Mouse (Mus musculus) small intestine, adult 2 months (tissue): ENCODE results near the gene Ankrd33. TPM values are rescaled to one million over a fixed set of nuclear protein-coding genes. Genes with fewer than 3 reads are reported as not detected.
A peak's percentile ranks its signal among the peaks of the same experiment; 100 is the strongest.

Experiments
- H3K27ac ChIP-seq: fragments of 200-500 bp; 2 replicates; pipeline ENCODE4 v1.5.1; 2012; ENCODE audit warnings: low read depth, low read length, control low read depth, inconsistent platforms; ENCODE audit not compliant: insufficient read depth
- H3K27me3 ChIP-seq: fragments of 200-500 bp; 2 replicates; pipeline ENCODE4 v1.6.1; 2012; ENCODE audit warnings: mild to moderate bottlenecking, moderate library complexity, low read length, inconsistent platforms; ENCODE audit not compliant: control insufficient read depth, insufficient read depth
- H3K36me3 ChIP-seq: fragments of 200-500 bp; 2 replicates; pipeline ENCODE4 v1.6.1; 2012; ENCODE audit warnings: mild to moderate bottlenecking, low read length, control low read depth, inconsistent platforms; ENCODE audit not compliant: control insufficient read depth, insufficient read depth
- H3K4me1 ChIP-seq: fragments of 200-500 bp; 2 replicates; pipeline ENCODE4 v1.6.1; 2012; ENCODE audit warnings: low read length, inconsistent platforms, mixed read lengths; ENCODE audit not compliant: control insufficient read depth, insufficient read depth, insufficient read length
- H3K4me3 ChIP-seq: fragments of 200-500 bp; 2 replicates; pipeline ENCODE4 v1.5.1; 2012; ENCODE audit warnings: low read depth, mild to moderate bottlenecking, control low read depth, inconsistent platforms, low read length, moderate library complexity
- CTCF ChIP-seq: fragments of 200-500 bp; IDR thresholded peaks from 2 replicates; pipeline ENCODE4 v1.5.1; 2012; ENCODE audit warnings: low read depth, mild to moderate bottlenecking, control low read depth, inconsistent platforms, low read length, moderate library complexity, mixed read lengths; ENCODE audit not compliant: insufficient replicate concordance, insufficient read length; ENCODE audit errors: extremely low read depth
- POLR2A ChIP-seq: fragments of 200-500 bp; IDR thresholded peaks from 2 replicates; pipeline ENCODE4 v1.6.1; 2012; ENCODE audit warnings: low read depth, mild to moderate bottlenecking, control low read depth, inconsistent platforms, low read length, moderate library complexity
- WGBS: fragments of 180-500 bp; shearing (Covaris S2); methylation state at CpG from one replicate; pipeline ENCODE4 v1.1.7; 2018; 5-methylcytosine and 5-hydroxymethylcytosine counted together
- polyA plus RNA-seq: library from polyadenylated mRNA; depleted of rRNA; stranded (reverse); fragments of >200 nt; gene quantifications from 2 replicates; pipeline ENCODE4 v1.2.3, GENCODE M21; 2012

Ankrd33 gene
- polyA plus RNA-seq, 1 experiment, result not detected

DNA sequence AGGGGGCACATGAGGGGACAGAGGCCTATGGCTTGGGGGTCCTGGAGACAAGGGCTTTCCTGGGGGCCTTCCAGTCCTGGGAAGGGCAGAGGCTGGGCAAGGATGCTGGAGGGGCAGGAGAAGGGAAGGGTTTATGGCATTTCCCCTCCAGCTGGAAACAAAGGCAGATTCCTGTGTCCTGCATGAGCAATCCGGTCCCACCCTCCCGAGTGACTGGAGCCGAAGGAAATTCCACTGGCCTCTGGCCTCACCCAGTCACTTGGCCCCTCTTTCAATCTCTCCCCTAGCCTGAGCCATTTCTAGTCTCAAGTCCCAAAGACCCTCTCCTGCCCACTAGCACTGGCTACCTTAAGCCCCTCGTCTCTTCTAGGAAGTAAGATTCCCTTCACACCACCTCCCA is 7.6 kb downstream of the Ankrd33 start:
- Histone ChIP-seq H3K27me3 (no peaks in the 10 kb centered on the region), H3K4me1 (no peaks in the 10 kb centered on the region; the same call in 1 of the 2 replicates), H3K27ac (no peak overlapping the region), H3K36me3 (no peaks in the 10 kb centered on the region), H3K4me3 (no peak overlapping the region)
- 75% methylated on average over 4 of the region's 4 CpGs for WGBS
- TF ChIP-seq POLR2A (no peak), CTCF (no peak)

DNA sequence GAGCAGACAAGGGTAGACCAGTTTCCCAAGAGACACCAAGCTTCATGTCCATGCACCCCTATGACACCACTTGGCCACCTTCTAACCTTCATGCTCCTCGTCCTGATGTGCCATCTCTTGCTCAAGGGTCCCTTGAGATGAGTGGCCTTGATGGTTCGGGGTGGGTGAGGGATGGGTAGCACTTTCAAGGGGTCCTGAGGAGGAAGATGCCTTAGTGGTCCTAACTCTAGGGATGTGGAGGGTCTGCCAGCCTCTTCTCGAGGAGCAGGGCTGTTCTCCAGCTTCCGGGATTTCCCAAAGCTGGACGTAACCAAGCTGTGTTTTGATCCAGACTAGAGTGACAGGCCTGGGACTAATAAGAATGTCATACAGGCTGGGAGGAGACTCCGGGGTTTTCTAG is 10.0 kb downstream of the Ankrd33 start:
- Histone ChIP-seq H3K4me1 (peaks cover 4% of the 10 kb centered on the region), H3K27me3 (peaks cover 16% of the 10 kb centered on the region), H3K27ac (no peak overlapping the region), H3K4me3 (no peak overlapping the region), H3K36me3 (no peaks in the 10 kb centered on the region)
- no peak for TF ChIP-seq POLR2A
- TF ChIP-seq CTCF, result no peak
- WGBS, result 87% methylated on average over 6 of the region's 6 CpGs

DNA sequence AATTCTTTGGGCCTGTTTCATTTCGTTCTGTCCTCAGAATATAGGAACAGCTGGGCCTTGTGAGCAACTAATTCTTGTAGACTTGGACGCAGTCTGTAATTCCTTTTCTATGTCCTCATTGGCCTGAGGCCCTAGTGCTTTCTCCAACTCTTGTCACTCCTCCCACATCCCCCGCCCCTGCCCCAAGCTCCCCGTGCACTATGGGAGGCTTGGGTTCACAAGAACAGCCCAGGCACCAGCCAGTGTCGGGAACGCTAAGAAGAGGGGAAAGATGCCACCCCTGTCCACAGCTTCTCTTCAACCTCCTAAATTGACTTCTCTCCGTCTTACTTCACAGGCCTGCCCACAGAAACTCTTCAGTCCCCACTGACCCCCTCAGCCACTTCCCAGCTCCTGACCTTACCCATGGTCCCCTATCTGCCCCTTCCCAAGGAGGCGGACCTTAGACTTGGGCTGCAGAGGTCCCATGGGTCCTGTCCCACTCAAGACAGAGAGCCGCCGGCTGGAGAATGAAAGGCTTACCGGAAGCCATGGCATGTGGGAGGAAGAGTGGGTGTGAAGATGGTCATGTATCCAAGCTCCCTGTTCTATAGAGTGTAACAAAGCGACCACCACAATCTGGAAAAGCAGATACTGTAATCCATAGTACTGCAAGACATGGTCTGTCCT is 11.5 kb downstream of the Ankrd33 start:
- Histone ChIP-seq H3K27ac (peak overlapping the region; percentile 58), H3K4me1 (peaks cover 4% of the 10 kb centered on the region), H3K4me3 (no peak overlapping the region), H3K36me3 (no peaks in the 10 kb centered on the region), H3K27me3 (peaks cover 18% of the 10 kb centered on the region)
- TF ChIP-seq POLR2A, result no peak
- TF ChIP-seq CTCF, result no peak
- WGBS, result 74% methylated on average over 12 of the region's 12 CpGs

DNA sequence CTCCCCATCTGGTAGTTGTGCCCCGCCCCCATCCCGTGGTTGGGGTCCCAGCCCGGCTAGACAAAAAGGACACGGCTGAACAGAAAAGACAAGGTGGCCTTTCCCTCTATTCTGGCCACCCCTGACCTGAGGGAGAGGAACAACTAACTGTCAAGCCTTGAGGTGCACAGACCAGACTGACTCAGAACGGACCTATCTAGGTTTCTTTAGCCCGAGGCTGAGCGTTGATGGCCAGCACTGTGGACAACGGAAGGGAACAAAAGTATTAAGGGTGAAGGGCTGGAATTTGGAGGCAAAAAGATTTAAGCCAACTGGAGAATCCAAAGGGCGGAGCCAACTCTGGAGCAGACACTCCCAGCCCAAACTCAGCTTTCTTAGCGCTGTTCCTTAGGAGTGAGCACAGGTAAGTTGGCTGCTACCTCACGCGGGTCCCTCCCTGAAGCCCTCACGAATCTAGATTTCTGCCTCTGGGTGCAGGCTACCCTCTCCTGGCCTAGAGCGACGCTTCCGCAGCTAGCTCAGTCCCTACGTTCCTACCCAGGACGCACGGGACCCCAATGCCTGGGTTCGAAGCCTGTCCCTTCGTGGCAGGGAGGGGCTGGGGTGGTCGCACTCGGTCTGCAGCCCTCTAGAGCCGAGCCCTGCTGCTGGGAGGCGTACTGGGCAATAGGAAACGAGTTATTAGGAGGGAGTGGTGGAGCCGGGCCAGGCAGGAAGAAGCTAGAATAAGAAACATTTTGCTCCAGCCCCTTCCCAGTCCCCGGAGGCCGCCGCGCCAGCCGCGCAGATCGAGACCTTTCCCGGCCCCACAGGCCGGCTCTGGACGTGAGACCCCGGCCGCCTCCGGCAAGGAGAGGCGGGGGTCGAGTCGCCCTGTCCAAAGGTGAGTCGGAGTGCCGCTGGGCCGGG is 12.9 kb downstream of the Ankrd33 start, which contains the start of gene Acvrl1:
TSS of gene Acvrl1 (plus strand) at position 342 of the 909 bp plus-strand sequence.
- peak within 1 kb of the TSS; percentile 87 for H3K27ac ChIP-seq
- peaks cover 5% of the 10 kb centered on the region for H3K4me1 ChIP-seq
- no peaks in the 10 kb centered on the region for H3K36me3 ChIP-seq
- H3K4me3 ChIP-seq, result peak within 1 kb of the TSS; percentile 69
- H3K27me3 ChIP-seq, result peaks cover 18% of the 10 kb centered on the region
- WGBS, result 9% methylated on average over 46 of the region's 46 CpGs
- TF ChIP-seq POLR2A (peak; percentile 42; the same call in 1 of the 2 replicates), CTCF (no peak)

DNA sequence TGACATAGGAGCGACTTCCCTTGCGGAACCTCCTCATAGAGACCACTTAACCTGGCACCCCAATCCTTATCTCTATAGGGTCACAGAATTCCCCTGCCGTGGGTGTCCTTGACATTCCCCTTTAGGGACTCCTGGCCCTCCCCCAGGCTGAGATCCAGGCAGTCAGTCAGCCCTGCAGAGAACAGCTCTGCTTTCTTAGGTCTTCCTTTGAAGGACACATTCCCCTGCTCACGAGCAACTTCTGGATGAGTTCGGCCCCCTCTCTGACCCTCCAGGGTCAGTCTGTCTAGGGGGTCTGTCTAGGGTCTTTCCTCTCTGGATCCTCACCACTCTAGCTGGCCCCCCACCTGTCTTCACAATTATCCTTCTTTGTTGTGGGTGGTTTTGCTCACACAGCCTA is 13.9 kb downstream of the Ankrd33 start:
- Histone ChIP-seq H3K36me3 (no peaks in the 10 kb centered on the region), H3K4me1 (peaks cover 5% of the 10 kb centered on the region), H3K4me3 (peak overlapping the region; percentile 69), H3K27ac (peak overlapping the region; percentile 44), H3K27me3 (peaks cover 18% of the 10 kb centered on the region)
- TF ChIP-seq CTCF (no peak), POLR2A (no peak)
- 28% methylated on average over 5 of the region's 5 CpGs for WGBS

DNA sequence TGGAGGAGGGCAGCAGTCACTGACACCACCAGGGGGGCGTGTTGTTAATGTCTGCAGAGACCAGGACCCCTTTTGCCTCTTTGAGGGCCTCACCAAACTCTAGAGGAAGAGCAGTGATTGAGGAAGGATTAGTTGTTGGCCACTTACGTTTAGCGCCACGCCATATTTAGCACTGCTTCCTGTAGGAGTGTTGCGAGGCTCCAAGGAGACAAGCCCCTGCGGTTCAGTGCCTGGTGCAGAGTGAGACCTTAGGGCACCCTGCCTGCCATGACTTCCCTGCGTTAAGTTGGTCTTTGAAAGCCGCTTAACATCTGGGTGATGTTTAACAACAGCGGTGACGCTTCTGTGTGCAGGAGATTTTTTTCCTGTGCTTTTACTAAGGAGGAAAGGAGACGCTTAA is 15.9 kb downstream of the Ankrd33 start:
- Histone ChIP-seq H3K36me3 (no peaks in the 10 kb centered on the region), H3K27ac (peak overlapping the region; percentile 52; the same call in 1 of the 2 replicates), H3K4me1 (peaks cover 5% of the 10 kb centered on the region), H3K27me3 (peaks cover 18% of the 10 kb centered on the region), H3K4me3 (peak overlapping the region; percentile 6)
- TF ChIP-seq POLR2A, result 0 out of 2 replicates have a peak, but pooled peaks have one; percentile 22
- no peak for TF ChIP-seq CTCF
- 26% methylated on average over 11 of the region's 11 CpGs for WGBS

DNA sequence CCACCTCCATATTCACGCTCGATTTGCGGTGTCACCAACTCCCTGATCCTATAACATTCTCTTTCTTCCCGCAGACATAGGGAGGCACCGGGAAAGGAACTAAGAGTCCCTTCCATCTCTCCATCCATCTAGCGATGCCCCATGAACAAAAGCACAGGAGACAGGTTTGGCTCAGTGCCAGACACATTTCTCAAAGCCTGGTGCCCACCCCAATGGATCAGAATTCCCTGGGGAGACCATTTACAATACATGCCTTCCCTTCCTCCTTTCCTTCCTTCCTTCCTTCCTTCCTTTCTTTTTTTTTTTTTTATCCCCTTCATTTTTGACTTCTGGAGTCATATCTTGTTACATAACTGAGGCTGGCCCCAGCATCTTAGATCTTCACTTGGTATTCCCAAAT is 16.5 kb downstream of the Ankrd33 start:
- Histone ChIP-seq H3K4me3 (peak overlapping the region; percentile 6; the same call in 1 of the 2 replicates), H3K4me1 (peaks cover 5% of the 10 kb centered on the region)
- WGBS, result 73% methylated on average over 6 of the region's 6 CpGs

More for the DNA sequence above, 16.5 kb downstream of the Ankrd33 start:
- Histone ChIP-seq H3K36me3 (no peaks in the 10 kb centered on the region), H3K27me3 (peaks cover 18% of the 10 kb centered on the region), H3K27ac (peak overlapping the region; percentile 81)
- no peak for TF ChIP-seq POLR2A
- TF ChIP-seq CTCF, result no peak
